Mouse (Mus musculus) heart, adult 2 months (tissue): ENCODE measurements at regions not wholly inside any gene's neighbourhood (a gene's known extent, or its start where the extent isn't known, plus 50 kb on each side); places are given as distances from the start of the nearest gene placed in this dataset.

Source experiments
- CTCF ChIP-seq: fragments of 200-600 bp; IDR thresholded peaks from 2 replicates; pipeline ENCODE4 v1.8.1; 2022; ENCODE audit warnings: antibody characterized with exemption, mild to moderate bottlenecking, moderate library complexity
- EP300 ChIP-seq: fragments of 200-500 bp; IDR thresholded peaks from 2 replicates; pipeline ENCODE4 v1.6.1; 2011; ENCODE audit warnings: low read depth, low read length, control low read depth; ENCODE audit not compliant: insufficient read depth
- POLR2A ChIP-seq: fragments of 200-500 bp; IDR thresholded peaks from 2 replicates; pipeline ENCODE4 v1.6.1; 2011; ENCODE audit warnings: mild to moderate bottlenecking, low read depth, low read length, control low read depth; ENCODE audit not compliant: insufficient read depth

DNA sequence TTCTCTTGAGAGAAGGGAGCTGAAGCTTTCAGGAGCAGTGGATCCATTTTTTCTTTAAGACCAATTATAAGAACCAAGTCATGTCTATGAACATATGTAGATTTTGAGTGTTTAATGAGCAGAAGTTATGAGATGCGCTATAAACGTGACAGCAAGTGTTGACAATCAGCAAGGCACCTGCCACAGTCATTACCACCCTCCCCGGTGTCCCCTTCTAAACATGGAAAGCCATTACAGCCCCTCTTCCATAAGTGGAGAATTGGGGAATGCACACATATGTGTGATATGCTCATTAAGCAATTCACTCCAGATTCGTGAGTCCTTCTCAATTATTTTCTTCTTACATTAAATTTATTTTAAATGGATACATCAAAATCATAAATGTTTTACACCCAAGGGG, 362.4 kb downstream of the 1700129C05Rik start:
- TF ChIP-seq EP300 (no peak), CTCF (no peak), POLR2A (no peak)
